Mouse (Mus musculus) kidney, postnatal 0 days (tissue): ENCODE measurements around the gene Ccnt1. TPM values are rescaled to one million over a fixed set of nuclear protein-coding genes. Genes with fewer than 3 reads are reported as not detected.
A peak's percentile ranks its signal among the peaks of the same experiment; 100 is the strongest.

Experiments used
- ATAC-seq: fragments of 200-750 bp; cut with Nextera tagmentation; replicated peaks from 2 replicates; pipeline ENCODE4 v1.8.0; 2017; ENCODE audit warnings: low read depth, moderate number of reproducible peaks, moderate TSS enrichment, moderate library complexity; ENCODE audit not compliant: low FRiP score
- DNase-seq: peaks from one replicate; pipeline ENCODE4 v3.0.0-alpha.2; 2016; ENCODE audit warnings: low spot score
- H3K27ac ChIP-seq: fragments of 300-500 bp; sonication (generic); 2 replicates; pipeline ENCODE4 v1.5.1; 2014; ENCODE audit warnings: mild to moderate bottlenecking
- H3K27me3 ChIP-seq: fragments of 300-500 bp; sonication (generic); 2 replicates; pipeline ENCODE4 v1.6.1; 2014; ENCODE audit warnings: low read length, mixed read lengths; ENCODE audit not compliant: insufficient read depth
- H3K36me3 ChIP-seq: fragments of 300-500 bp; sonication (generic); 2 replicates; pipeline ENCODE4 v1.6.1; 2014; ENCODE audit warnings: low read length, mixed read lengths; ENCODE audit not compliant: insufficient read depth
- H3K4me1 ChIP-seq: fragments of 300-500 bp; sonication (generic); replicated peaks from 2 replicates; pipeline ENCODE4 v1.6.1; 2014; ENCODE audit warnings: antibody characterized with exemption, low read length, mixed read lengths; ENCODE audit not compliant: insufficient read depth
- H3K4me2 ChIP-seq: fragments of 300-500 bp; sonication (generic); 2 replicates; pipeline ENCODE4 v1.6.1; 2014; ENCODE audit warnings: mild to moderate bottlenecking, low read length, moderate library complexity, mixed read lengths
- H3K4me3 ChIP-seq: fragments of 300-500 bp; sonication (generic); replicated peaks from 2 replicates; pipeline ENCODE4 v1.5.1; 2014; ENCODE audit warnings: low read depth, low read length
- H3K9ac ChIP-seq: fragments of 300-500 bp; sonication (generic); 2 replicates; pipeline ENCODE4 v1.6.1; 2014; ENCODE audit warnings: low read depth, low read length
- H3K9me3 ChIP-seq: fragments of 300-500 bp; sonication (generic); replicated peaks from 2 replicates; pipeline ENCODE4 v1.6.1; 2016; ENCODE audit warnings: low read length, inconsistent platforms, mixed read lengths
- CTCF ChIP-seq: IDR thresholded peaks from 2 replicates; pipeline ENCODE4 v1.5.1; 2016; ENCODE audit warnings: antibody characterized with exemption, low read depth, mild to moderate bottlenecking, moderate library complexity
- WGBS: fragments of 180-500 bp; shearing (Covaris S2); extraction: QIAGEN DNeasy Blood & Tissue Kit; methylation state at CpG from one replicate; pipeline ENCODE4 v1.1.7; 2014; 5-methylcytosine and 5-hydroxymethylcytosine counted together
- polyA plus RNA-seq: library from polyadenylated mRNA; unstranded; fragments of >200 nt; fragmentation: Nextera tagmentation; extraction: Ambion mirVana; gene quantifications from 2 replicates; pipeline ENCODE4 v1.2.1, GENCODE M21; 2015

Gene Ccnt1
- polyA plus RNA-seq, 1 experiment from 2014 or later: 42.3 TPM

- no peaks in the 10 kb centered on the region for H3K36me3 ChIP-seq
- ATAC-seq (no peak), DNase-seq (no peak)
- WGBS: 49% methylated on average over 2 of the region's 2 CpGs
- TF ChIP-seq CTCF: no peak
- H3K4me3 ChIP-seq: no peak overlapping the region
- no peak overlapping the region for H3K9ac ChIP-seq
- H3K4me1 ChIP-seq: no peaks in the 10 kb centered on the region
- no peak overlapping the region for H3K4me2 ChIP-seq
- H3K27me3 ChIP-seq: no peaks in the 10 kb centered on the region
- H3K27ac ChIP-seq: no peak overlapping the region
- no peaks in the 10 kb centered on the region for H3K9me3 ChIP-seq
These were observed 61.3 kb downstream of the Ccnt1 start for GRCm38 (mm10) chr15:98509387-98509786.

- H3K4me3 ChIP-seq: no peak overlapping the region
- H3K9ac ChIP-seq: no peak overlapping the region
- H3K36me3 ChIP-seq: no peaks in the 10 kb centered on the region
- no peaks in the 10 kb centered on the region for H3K4me1 ChIP-seq
- no peak for TF ChIP-seq CTCF
- H3K27me3 ChIP-seq: no peaks in the 10 kb centered on the region
- no peak for DNase-seq
- H3K4me2 ChIP-seq: no peak overlapping the region
- H3K9me3 ChIP-seq: no peaks in the 10 kb centered on the region
- WGBS: 89% methylated on average over 6 of the region's 6 CpGs
- no peak for ATAC-seq
- H3K27ac ChIP-seq: no peak overlapping the region
These were observed 63.4 kb downstream of the Ccnt1 start for GRCm38 (mm10) chr15:98507321-98507720.

GRCm38 (mm10) chr15:98506253-98506957, 64.3 kb downstream of the Ccnt1 start:
- H3K4me2 ChIP-seq: no peak overlapping the region
- ATAC-seq (no peak), DNase-seq (no peak)
- no peaks in the 10 kb centered on the region for H3K36me3 ChIP-seq
- no peaks in the 10 kb centered on the region for H3K27me3 ChIP-seq
- no peak overlapping the region for H3K9ac ChIP-seq
- no peak overlapping the region for H3K4me3 ChIP-seq
- WGBS: 70% methylated on average over 9 of the region's 9 CpGs
- no peak overlapping the region for H3K27ac ChIP-seq
- no peak for TF ChIP-seq CTCF
- H3K9me3 ChIP-seq: no peaks in the 10 kb centered on the region
- H3K4me1 ChIP-seq: no peaks in the 10 kb centered on the region

GRCm38 (mm10) chr15:98504514-98504913, 66.2 kb downstream of the Ccnt1 start:
- peak; percentile 63 for DNase-seq
- Histone ChIP-seq H3K27ac (no peak overlapping the region), H3K9me3 (no peaks in the 10 kb centered on the region), H3K4me1 (no peaks in the 10 kb centered on the region), H3K9ac (no peak overlapping the region), H3K4me2 (no peak overlapping the region), H3K4me3 (no peak overlapping the region), H3K27me3 (no peaks in the 10 kb centered on the region), H3K36me3 (no peaks in the 10 kb centered on the region)
- ATAC-seq: no peak
- WGBS: 12% methylated on average over 18 of the region's 18 CpGs
- TF ChIP-seq CTCF: peak; percentile 82

GRCm38 (mm10) chr15:98503317-98503716, 67.4 kb downstream of the Ccnt1 start:
- WGBS: 83% methylated on average over 3 of the region's 3 CpGs
- Histone ChIP-seq H3K4me3 (no peak overlapping the region), H3K27ac (no peak overlapping the region), H3K9me3 (no peaks in the 10 kb centered on the region), H3K9ac (no peak overlapping the region), H3K4me2 (no peak overlapping the region), H3K27me3 (no peaks in the 10 kb centered on the region), H3K4me1 (no peaks in the 10 kb centered on the region), H3K36me3 (no peaks in the 10 kb centered on the region)
- DNase-seq: no peak
- no peak for TF ChIP-seq CTCF
- no peak for ATAC-seq

- no peak for TF ChIP-seq CTCF
- H3K9ac ChIP-seq: no peak overlapping the region
- no peaks in the 10 kb centered on the region for H3K27me3 ChIP-seq
- H3K36me3 ChIP-seq: no peaks in the 10 kb centered on the region
- ATAC-seq (no peak), DNase-seq (no peak)
- no peak overlapping the region for H3K27ac ChIP-seq
- H3K4me1 ChIP-seq: no peaks in the 10 kb centered on the region
- no peaks in the 10 kb centered on the region for H3K9me3 ChIP-seq
- WGBS: 86% methylated on average over 17 of the region's 17 CpGs
- no peak overlapping the region for H3K4me3 ChIP-seq
- H3K4me2 ChIP-seq: no peak overlapping the region
These were observed 73.1 kb downstream of the Ccnt1 start for GRCm38 (mm10) chr15:98497631-98498030.

GRCm38 (mm10) chr15:98492102-98492501, 78.6 kb downstream of the Ccnt1 start, which contains the start of gene Olfr279:
Gene Olfr279 (plus strand): TSS chr15:98492402.
- H3K4me2 ChIP-seq: no peak within 1 kb of the TSS
- H3K36me3 ChIP-seq: no peaks in the 10 kb centered on the region
- no peaks in the 10 kb centered on the region for H3K27me3 ChIP-seq
- no peaks in the 10 kb centered on the region for H3K9me3 ChIP-seq
- no peak for DNase-seq
- H3K4me1 ChIP-seq: no peaks in the 10 kb centered on the region
- TF ChIP-seq CTCF: no peak
- WGBS: 56% methylated on average over 4 of the region's 4 CpGs
- no peak within 1 kb of the TSS for H3K27ac ChIP-seq
- ATAC-seq: no peak
- H3K4me3 ChIP-seq: no peak within 1 kb of the TSS
- no peak within 1 kb of the TSS for H3K9ac ChIP-seq
